Mouse (Mus musculus) gastrocnemius, adult 2 months (tissue): ENCODE measurements around the gene Cotl1. TPM values are rescaled to one million over a fixed set of nuclear protein-coding genes. Genes with fewer than 3 reads are reported as not detected.

Source experiments
- DNase-seq: peaks from one replicate; pipeline ENCODE4 v3.0.0; 2022
- H3K27ac ChIP-seq: fragments of 200-600 bp; 2 replicates; pipeline ENCODE4 v1.8.1; 2022; ENCODE audit warnings: mild to moderate bottlenecking
- H3K4me3 ChIP-seq: fragments of 200-600 bp; 2 replicates; pipeline ENCODE4 v1.8.1; 2022; ENCODE audit warnings: mild to moderate bottlenecking, moderate library complexity
- CTCF ChIP-seq: fragments of 200-600 bp; IDR thresholded peaks from 2 replicates; pipeline ENCODE4 v1.8.1; 2022; ENCODE audit warnings: antibody characterized with exemption, mild to moderate bottlenecking, moderate library complexity
- intact Hi-C: fragments of 180-260 bp; cut with DNase I; formaldehyde crosslinking; loops from one replicate; pipeline ENCODE4 v1.15.1; 2025
- total RNA-seq, 2 experiments: library from RNA; stranded (reverse); gene quantifications; 2 replicates each; pipeline ENCODE4 v1.2.3; 2021

The Cotl1 gene
- total RNA-seq, 2 experiments from 2014 or later: 3.2 to 7.4 TPM

GRCm38 (mm10) chr8:119836831-119837230 is 3.5 kb downstream of the Cotl1 start:
- no peak overlapping the region for H3K27ac ChIP-seq
- no peak for TF ChIP-seq CTCF
- intact Hi-C loops: loop anchor here (5.0 kb wide), 1 partner anchor 40 kb away; no protein-coding TSS in a partner anchor
- no peak overlapping the region for H3K4me3 ChIP-seq
- no peak for DNase-seq

GRCm38 (mm10) chr8:119835270-119835669 is 5.1 kb downstream of the Cotl1 start:
- Histone ChIP-seq H3K27ac (no peak overlapping the region), H3K4me3 (no peak overlapping the region)
- no peak for TF ChIP-seq CTCF
- DNase-seq: no peak
- intact Hi-C loops: loop anchor here (5.0 kb wide), 1 partner anchor 38 kb away; no protein-coding TSS in a partner anchor

GRCm38 (mm10) chr8:119834676-119835075 is 5.7 kb downstream of the Cotl1 start:
- DNase-seq: no peak
- intact Hi-C loops: loop anchor here (5.0 kb wide), 1 partner anchor 37 kb away; no protein-coding TSS in a partner anchor
- Histone ChIP-seq H3K27ac (no peak overlapping the region), H3K4me3 (no peak overlapping the region)
- no peak for TF ChIP-seq CTCF

GRCm38 (mm10) chr8:119832931-119833330 is 7.4 kb downstream of the Cotl1 start:
- no peak for DNase-seq
- no peak overlapping the region for H3K27ac ChIP-seq
- TF ChIP-seq CTCF: no peak
- intact Hi-C loops: no loop called here
- H3K4me3 ChIP-seq: no peak overlapping the region

- TF ChIP-seq CTCF: no peak
- intact Hi-C loops: no loop called here
- no peak overlapping the region for H3K4me3 ChIP-seq
- H3K27ac ChIP-seq: peak overlapping the region; percentile 7; the same call in 1 of the 2 replicates
- no peak for DNase-seq
These were observed 8.2 kb downstream of the Cotl1 start for GRCm38 (mm10) chr8:119832101-119832617.

- peak; percentile 58 for DNase-seq
- intact Hi-C loops: no loop called here
- TF ChIP-seq CTCF: no peak
- Histone ChIP-seq H3K27ac (peak overlapping the region; percentile 7; the same call in 1 of the 2 replicates), H3K4me3 (peak overlapping the region; percentile 37; the same call in 1 of the 2 replicates)
These were observed 8.9 kb downstream of the Cotl1 start for GRCm38 (mm10) chr8:119831336-119831995.

GRCm38 (mm10) chr8:119830589-119830988 is 9.8 kb downstream of the Cotl1 start:
- no peak overlapping the region for H3K4me3 ChIP-seq
- TF ChIP-seq CTCF: no peak
- DNase-seq: no peak
- intact Hi-C loops: no loop called here
- no peak overlapping the region for H3K27ac ChIP-seq

- intact Hi-C loops: no loop called here
These were observed 10.3 kb downstream of the Cotl1 start for GRCm38 (mm10) chr8:119829870-119830580.

GRCm38 (mm10) chr8:119829420-119829819 is 10.9 kb downstream of the Cotl1 start:
- DNase-seq: no peak
- H3K27ac ChIP-seq: no peak overlapping the region
- TF ChIP-seq CTCF: no peak
- H3K4me3 ChIP-seq: no peak overlapping the region
- intact Hi-C loops: no loop called here

More at GRCm38 (mm10) chr8:119829870-119830580, 10.3 kb downstream of the Cotl1 start:
- TF ChIP-seq CTCF: no peak
- DNase-seq: no peak
- Histone ChIP-seq H3K27ac (no peak overlapping the region), H3K4me3 (no peak overlapping the region)

- TF ChIP-seq CTCF: no peak
- intact Hi-C loops: no loop called here
- no peak for DNase-seq
- Histone ChIP-seq H3K4me3 (no peak overlapping the region), H3K27ac (no peak overlapping the region)
These were observed 11.3 kb downstream of the Cotl1 start for GRCm38 (mm10) chr8:119829015-119829414.

- Histone ChIP-seq H3K27ac (peak overlapping the region; percentile 20; the same call in 1 of the 2 replicates), H3K4me3 (no peak overlapping the region)
- no peak for TF ChIP-seq CTCF
- intact Hi-C loops: no loop called here
- no peak for DNase-seq
These were observed 12.6 kb downstream of the Cotl1 start for GRCm38 (mm10) chr8:119827721-119828153.

- DNase-seq: no peak
- peak overlapping the region; percentile 20; the same call in 1 of the 2 replicates for H3K27ac ChIP-seq
- TF ChIP-seq CTCF: no peak
- H3K4me3 ChIP-seq: no peak overlapping the region
- intact Hi-C loops: no loop called here
These were observed 13.4 kb downstream of the Cotl1 start for GRCm38 (mm10) chr8:119826982-119827381.
